Mouse (Mus musculus) cerebellum, adult 11 months (tissue): ENCODE results near the gene Dhx16.

ENCODE experiments used
- DNase-seq: peaks from one replicate; pipeline ENCODE4 v3.0.0; 2022

Dhx16 gene

GRCm38 (mm10) chr17:35860831-35861197 lies 18.8 kb upstream of the Dhx16 start:
- no peak for DNase-seq

- DNase-seq: peak; percentile 87
Observed at GRCm38 (mm10) chr17:35861198-35861857, 18.3 kb upstream of the Dhx16 start, which contains the start of gene Nrm. Nrm (plus strand) TSS chr17:35861318.

GRCm38 (mm10) chr17:35864832-35865353 lies 14.7 kb upstream of the Dhx16 start:
- no peak for DNase-seq

GRCm38 (mm10) chr17:35865481-35866280 lies 13.9 kb upstream of the Dhx16 start, which contains the start of gene Ppp1r18:
Ppp1r18 (plus strand) TSS chr17:35865593.
- DNase-seq: no peak

DNA sequence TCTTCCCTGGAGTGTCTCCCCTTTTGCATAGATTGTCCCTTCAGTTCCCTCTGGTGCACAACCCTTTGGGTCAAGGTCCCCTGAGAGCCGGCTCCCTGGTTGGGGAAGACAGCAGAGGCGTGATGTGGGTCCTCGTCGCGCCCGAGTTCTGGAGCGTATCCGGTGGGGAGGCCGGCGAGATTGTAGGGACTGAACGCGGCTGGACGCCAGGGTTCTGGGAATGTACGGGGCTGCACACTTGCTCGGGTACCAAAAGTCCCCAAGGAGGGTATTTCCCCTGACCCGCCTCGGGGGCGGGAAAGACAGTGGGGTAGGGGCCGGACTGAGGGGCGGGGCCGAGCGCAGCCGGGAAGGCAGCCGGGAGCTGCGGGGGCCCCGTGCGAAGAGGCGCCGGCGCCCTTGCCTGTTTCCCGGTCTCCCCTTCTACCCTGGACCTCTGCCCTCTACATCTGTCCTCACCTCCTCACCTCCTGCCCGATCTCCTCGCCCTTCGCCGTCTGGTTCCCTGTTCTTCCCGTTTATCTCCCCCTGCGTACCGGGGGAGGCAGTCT lies 13.3 kb upstream of the Dhx16 start:
- DNase-seq: no peak

- DNase-seq: no peak
Observed at GRCm38 (mm10) chr17:35866911-35867890, 12.4 kb upstream of the Dhx16 start.

DNA sequence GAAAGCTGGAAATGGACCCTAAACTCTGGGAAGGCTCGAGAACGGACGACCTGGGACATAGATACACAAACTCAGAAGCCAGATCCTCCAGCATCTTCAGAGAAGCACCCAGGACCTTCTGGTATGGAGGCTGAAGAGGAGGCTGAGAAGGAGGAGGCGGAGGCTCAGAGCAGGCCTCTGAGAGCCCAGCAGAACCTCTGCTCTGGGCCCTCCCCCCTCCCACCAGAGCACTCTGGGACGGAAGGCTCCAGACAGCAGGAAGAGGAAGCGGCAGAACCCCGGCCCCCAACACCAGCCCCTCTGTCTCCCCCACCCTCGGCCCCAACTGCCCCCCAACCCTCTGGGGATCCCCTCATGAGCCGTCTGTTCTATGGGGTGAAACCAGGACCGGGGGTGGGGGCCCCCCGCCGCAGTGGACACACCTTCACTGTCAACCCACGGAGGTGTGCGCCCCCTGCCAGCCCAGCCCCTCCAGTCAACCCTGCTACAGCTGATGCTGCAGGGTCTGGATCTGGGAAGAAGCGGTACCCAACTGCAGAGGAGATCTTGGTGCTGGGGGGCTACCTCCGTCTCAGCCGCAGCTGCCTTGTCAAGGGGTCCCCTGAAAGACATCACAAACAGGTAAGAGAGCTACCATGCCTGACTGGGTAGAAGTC lies 11.3 kb upstream of the Dhx16 start:
- DNase-seq: no peak

- no peak for DNase-seq
Observed at GRCm38 (mm10) chr17:35868961-35869345, 10.7 kb upstream of the Dhx16 start.

GRCm38 (mm10) chr17:35869346-35870067 lies 10.1 kb upstream of the Dhx16 start:
- no peak for DNase-seq

DNA sequence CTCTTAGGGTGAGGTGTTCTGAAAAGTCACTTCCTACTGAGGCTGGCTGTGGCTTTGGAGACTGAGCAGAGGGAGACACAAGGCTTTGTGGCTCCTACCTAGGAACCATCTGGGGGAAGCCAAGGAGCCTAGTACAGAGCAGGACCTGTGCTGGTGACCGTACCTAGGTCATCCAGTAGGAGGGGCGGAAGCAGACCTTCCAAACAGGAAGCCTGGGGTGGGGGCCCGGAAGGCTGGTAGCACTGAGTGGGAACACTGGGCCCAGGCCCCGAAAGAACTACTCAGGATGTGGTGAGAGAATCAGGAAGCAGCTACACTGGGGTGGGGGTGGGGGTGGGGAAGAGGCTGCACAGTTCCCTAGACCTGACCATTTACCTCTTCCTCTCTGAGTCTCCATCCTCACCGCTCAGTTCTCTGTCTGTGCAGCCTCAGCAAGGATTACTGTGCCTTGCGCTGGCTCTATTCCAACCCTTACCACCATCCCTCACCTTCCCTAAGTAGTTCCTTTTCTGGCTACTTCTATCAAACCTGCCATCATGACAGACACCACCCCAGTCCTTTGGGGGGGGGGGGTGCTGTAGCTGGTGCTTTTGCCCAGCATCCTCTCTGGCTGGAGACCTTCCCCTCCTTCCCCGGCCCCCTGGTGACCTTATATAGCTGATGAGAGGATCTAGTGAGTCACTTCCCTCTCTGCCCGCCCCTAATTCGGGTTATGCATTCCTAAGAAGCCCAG lies 9.3 kb upstream of the Dhx16 start:
- DNase-seq: no peak

DNA sequence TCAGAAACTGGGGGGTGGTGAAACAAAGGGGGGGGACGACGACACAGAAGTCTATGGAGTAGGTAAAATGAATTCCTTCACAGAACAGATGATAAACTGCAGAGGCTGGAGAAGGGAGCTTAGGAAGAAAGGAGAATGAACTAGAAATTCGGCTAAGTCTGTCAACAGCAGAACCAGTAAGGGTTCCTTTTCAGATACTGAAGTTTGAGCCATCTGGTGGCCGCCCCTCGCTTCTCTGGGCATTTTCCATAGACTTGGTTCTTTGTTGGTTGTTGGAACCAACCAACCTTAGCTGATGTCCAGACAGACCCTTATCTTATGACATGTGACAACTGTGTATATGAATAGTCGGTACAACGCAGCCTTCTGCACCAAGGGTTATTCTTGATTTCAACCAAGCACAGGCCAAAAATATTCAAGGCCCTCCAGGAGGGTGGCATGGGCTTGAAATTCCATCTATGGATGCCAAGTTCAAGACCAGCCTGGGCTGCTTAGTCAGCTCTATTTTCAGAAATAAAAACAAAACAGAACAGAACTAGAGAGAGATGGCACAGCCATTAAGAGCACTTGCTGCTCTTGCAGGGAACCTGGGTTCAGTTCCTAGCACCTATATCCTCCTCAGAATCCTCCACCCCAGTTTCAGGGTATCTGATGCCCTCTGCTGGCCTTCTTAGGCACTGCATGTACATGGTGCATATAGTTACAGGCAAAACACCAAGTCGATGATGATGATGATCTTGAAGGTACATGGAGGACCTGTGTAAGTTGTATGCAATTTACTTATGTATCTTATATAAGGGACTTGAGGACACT lies 8.5 kb upstream of the Dhx16 start:
- DNase-seq: no peak

- DNase-seq: peak; percentile 85
Observed at GRCm38 (mm10) chr17:35873774-35874519, 5.7 kb upstream of the Dhx16 start.

DNA sequence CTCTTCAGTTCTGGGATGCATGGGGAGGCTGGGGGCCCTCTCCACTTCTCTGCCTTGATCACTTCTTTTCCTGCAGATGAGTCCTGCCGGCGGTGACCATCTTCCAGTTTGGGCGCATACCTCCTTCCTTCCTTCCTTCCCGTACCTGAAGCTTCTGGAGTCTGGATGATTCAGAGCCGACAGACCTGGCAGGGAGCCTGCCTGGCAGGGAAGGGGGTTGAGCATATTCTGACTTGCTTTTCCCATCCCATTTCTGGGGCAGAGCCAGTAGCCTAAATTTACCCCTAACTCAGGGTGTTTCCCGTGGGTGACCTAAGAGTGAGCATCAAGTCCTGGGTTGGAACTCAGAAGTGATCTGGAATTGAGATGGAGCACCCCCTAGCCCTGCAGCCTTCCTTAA lies 4.9 kb upstream of the Dhx16 start:
- no peak for DNase-seq

- no peak for DNase-seq
Observed at GRCm38 (mm10) chr17:35882924-35883323, 3.3 kb downstream of the Dhx16 start.

DNA sequence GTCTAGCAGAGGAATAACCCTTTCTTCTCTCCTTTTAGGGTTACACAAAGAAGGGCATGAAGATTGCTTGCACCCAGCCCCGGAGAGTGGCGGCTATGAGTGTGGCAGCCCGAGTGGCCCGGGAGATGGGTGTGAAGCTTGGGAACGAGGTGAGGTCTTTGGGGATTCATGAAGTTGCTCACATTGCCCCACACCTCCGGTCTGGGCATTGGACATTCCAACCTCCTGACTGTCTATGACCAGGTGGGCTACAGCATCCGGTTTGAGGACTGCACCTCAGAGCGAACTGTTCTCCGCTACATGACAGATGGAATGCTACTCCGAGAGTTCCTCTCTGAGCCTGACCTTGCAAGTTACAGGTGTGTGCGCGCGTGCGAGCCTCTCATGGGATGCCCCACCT lies 4.2 kb downstream of the Dhx16 start:
- no peak for DNase-seq

DNA sequence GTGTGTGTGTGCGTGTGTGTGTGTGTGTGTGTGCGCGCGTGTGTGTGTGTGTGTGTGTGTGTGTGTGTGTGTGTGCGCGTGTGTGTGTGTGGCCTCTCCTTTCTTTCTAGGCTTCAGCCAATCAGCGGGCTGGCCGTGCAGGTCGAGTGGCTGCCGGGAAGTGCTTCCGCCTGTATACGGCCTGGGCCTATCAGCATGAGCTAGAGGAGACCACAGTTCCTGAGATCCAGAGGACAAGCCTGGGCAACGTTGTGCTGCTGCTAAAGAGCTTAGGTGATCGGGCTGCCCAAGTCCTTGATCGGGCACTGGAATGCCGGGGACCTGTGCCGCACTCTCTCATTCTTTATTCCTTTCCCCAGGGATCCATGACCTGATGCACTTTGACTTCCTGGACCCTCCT lies 8.1 kb downstream of the Dhx16 start:
- DNase-seq: no peak

DNA sequence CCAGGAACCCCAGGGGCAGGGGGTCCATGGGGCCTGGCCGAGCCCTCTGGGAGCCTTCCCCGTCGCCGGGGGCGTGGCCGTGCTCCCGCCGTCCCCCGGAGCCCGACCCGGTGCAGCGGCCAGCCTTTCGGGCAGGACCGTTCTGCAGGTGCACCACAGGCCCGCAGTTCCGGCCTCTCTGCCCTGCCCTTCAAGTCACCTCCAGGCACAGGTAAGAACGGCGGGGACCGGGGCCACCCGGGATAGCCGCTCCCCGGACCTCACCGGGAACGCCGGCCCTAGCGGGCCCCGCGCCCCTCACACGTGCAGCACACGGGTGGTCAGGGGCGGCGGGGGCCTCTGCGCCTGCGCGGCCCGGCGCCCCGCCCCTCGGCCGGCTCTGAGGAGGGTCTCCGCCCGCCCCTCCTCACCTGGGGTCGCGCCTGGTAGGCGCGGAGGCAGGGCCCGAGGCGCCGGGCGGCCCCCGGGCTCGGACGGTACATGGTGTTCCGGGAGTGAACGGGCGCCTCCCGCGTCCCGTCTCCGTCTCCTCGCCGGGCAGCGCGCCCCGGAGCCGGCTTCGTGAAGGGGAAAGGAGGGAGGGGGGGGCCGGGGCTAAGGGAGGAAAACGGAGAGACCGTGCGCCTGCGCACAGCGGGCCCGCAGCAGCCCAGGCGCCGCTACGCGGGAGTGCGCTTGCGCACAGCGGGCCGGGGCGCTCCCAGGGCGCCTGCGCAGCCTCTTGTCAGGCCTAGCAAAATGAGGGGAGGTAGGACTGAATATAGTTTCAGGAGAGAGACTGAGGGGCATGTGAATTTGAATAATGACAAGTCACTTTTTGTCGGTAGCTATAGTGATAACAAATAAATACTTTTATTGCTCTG lies 17.4 kb downstream of the Dhx16 start, which contains the start of gene 2310061I04Rik:
Gene 2310061I04Rik, minus strand, starts transcription at position 651 of the 863 bp plus-strand sequence.
- DNase-seq: peak; percentile 93
